Mouse (Mus musculus) heart, postnatal 0 days (tissue): ENCODE measurements at regions not wholly inside any gene's neighbourhood (a gene's known extent, or its start where the extent isn't known, plus 50 kb on each side); places are given as distances from the start of the nearest gene placed in this dataset.

Source experiments
- ATAC-seq: fragments of 200-750 bp; cut with Nextera tagmentation; 2 replicates; pipeline ENCODE4 v1.8.0; 2017; ENCODE audit warnings: low read depth, moderate number of reproducible peaks, moderate library complexity; ENCODE audit not compliant: insufficient read depth
- DNase-seq: peaks from one replicate; pipeline ENCODE4 v3.0.0-alpha.2; 2016; ENCODE audit warnings: low spot score
- H3K27ac ChIP-seq: fragments of 300-500 bp; sonication (generic); 2 replicates; pipeline ENCODE4 v1.5.1; 2014; ENCODE audit warnings: low read depth, mild to moderate bottlenecking
- H3K27me3 ChIP-seq: fragments of 300-500 bp; sonication (generic); 2 replicates; pipeline ENCODE4 v1.6.1; 2014; ENCODE audit warnings: low read length, mixed read lengths; ENCODE audit not compliant: control insufficient read depth, insufficient read depth
- H3K36me3 ChIP-seq: fragments of 300-500 bp; sonication (generic); replicated peaks from 2 replicates; pipeline ENCODE4 v1.6.1; 2014; ENCODE audit warnings: low read length, mixed read lengths; ENCODE audit not compliant: control insufficient read depth, insufficient read depth
- H3K4me1 ChIP-seq: fragments of 300-500 bp; sonication (generic); 2 replicates; pipeline ENCODE4 v1.6.1; 2014; ENCODE audit warnings: antibody characterized with exemption; ENCODE audit not compliant: control insufficient read depth, insufficient read depth
- H3K4me2 ChIP-seq: fragments of 300-500 bp; sonication (generic); 2 replicates; pipeline ENCODE4 v1.6.1; 2014; ENCODE audit warnings: low read depth, mild to moderate bottlenecking, low read length, moderate library complexity
- H3K4me3 ChIP-seq: fragments of 300-500 bp; sonication (generic); 2 replicates; pipeline ENCODE4 v1.5.1; 2014; ENCODE audit warnings: low read depth, low read length
- H3K9ac ChIP-seq: fragments of 300-500 bp; sonication (generic); replicated peaks from 2 replicates; pipeline ENCODE4 v1.6.1; 2014; ENCODE audit warnings: low read depth, low read length, mixed read lengths
- H3K9me3 ChIP-seq: fragments of 300-500 bp; sonication (generic); replicated peaks from 2 replicates; pipeline ENCODE4 v1.6.1; 2016; ENCODE audit warnings: low read length; ENCODE audit not compliant: control insufficient read depth
- CTCF ChIP-seq: IDR thresholded peaks from 2 replicates; pipeline ENCODE4 v1.5.1; 2016; ENCODE audit warnings: antibody characterized with exemption, control low read depth, low read depth
- EP300 ChIP-seq: IDR thresholded peaks from 2 replicates; pipeline ENCODE4 v1.6.1; 2016; ENCODE audit warnings: antibody characterized with exemption, low read depth
- WGBS: fragments of 180-500 bp; shearing (Covaris S2); extraction: QIAGEN DNeasy Blood & Tissue Kit; methylation state at CpG from one replicate; pipeline ENCODE4 v1.1.7; 2014; 5-methylcytosine and 5-hydroxymethylcytosine counted together

DNA sequence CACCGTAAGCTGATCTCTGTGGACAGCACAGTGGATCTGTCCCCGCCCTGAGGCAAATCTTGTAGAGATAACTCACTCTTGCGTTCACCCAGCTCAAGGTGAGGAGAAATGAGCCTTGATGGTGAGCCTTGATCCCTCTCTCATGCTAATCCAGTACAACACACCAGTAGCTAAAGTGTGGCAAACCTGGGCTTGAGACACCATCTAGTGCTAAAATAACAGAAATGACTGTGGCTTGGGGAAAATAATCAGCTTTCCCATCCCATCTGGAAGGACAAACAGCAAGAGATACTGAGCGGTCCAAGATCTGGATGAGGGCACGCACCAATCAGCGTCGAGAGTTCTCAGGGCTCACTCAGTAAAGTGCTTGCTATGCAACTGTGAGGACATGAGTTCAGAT is 50.9 kb upstream of the Cbln4 start:
- H3K4me1 ChIP-seq: no peaks in the 10 kb centered on the region
- H3K4me3 ChIP-seq: no peak overlapping the region
- no peak overlapping the region for H3K27ac ChIP-seq
- H3K9ac ChIP-seq: no peak overlapping the region
- WGBS: 84% methylated on average over 7 of the region's 7 CpGs
- DNase-seq (no peak), ATAC-seq (no peak)
- H3K36me3 ChIP-seq: no peaks in the 10 kb centered on the region
- no peaks in the 10 kb centered on the region for H3K9me3 ChIP-seq
- H3K27me3 ChIP-seq: no peaks in the 10 kb centered on the region
- TF ChIP-seq CTCF (no peak), EP300 (no peak)
- no peak overlapping the region for H3K4me2 ChIP-seq

DNA sequence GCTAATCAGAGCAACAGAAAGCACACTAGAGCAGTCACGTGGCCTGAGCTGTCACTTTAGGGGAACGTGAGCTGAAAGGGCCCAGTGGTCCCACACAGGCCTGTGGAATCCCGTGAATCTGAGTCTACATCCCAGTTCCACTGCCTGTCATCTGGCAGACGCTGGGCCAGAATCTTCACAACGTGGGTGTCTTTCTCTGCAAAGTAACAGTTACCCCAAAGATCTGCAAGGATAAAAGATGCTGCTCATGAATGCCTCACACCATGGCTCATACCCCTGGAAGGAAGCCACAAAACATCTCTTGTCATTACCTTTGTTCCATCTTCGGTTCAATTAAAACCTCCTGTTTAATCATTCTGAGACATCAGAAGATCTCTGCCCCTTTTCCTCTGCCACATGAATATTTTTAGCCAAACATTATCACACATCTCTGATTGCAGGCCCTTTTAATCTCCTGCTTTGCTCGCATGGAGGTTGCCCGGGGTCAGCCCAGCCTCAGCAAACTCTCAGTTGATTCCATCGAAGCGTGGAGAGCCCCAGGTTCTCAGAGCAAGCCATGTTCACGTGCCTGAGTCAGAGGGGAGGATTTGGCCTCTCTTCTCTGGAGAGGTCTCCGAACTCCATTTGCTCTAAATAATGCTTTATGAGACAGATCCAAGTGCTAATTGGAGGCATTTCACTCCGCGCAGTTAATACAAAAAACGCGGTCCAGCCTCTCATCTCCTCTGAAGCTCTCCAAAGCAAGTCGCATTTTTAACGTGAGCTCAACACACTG is 60.8 kb upstream of the Cbln4 start:
- TF ChIP-seq CTCF: no peak
- TF ChIP-seq EP300: no peak
- H3K36me3 ChIP-seq: no peaks in the 10 kb centered on the region

DNA sequence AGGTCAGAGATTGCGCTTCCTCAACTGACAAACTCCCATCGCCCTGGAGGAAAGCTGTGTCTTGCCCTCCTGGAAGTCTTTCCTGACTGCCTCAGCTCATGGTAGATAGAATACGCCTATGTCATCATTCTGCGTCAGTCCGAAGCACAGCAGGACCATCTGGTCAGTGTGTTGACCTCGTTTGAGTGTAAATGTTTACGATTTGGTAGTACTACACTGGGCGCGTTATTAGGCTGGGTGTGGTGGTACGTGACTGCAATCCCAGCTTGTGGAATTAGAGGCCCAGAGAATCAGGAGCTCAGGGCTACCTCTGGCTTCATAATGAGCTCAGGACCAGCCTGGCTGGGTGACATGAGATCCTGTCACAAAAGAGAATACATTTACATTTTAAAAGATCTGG is 62.0 kb upstream of the Cbln4 start:
- H3K9me3 ChIP-seq: no peaks in the 10 kb centered on the region
- H3K4me3 ChIP-seq: no peak overlapping the region
- TF ChIP-seq EP300: no peak
- TF ChIP-seq CTCF: no peak
- H3K27me3 ChIP-seq: no peaks in the 10 kb centered on the region
- H3K4me2 ChIP-seq: no peak overlapping the region
- no peaks in the 10 kb centered on the region for H3K4me1 ChIP-seq
- ATAC-seq (no peak), DNase-seq (no peak)
- H3K36me3 ChIP-seq: no peaks in the 10 kb centered on the region
- WGBS: 58% methylated on average over 10 of the region's 10 CpGs
- H3K27ac ChIP-seq: no peak overlapping the region
- H3K9ac ChIP-seq: no peak overlapping the region

More for the DNA sequence above, 60.8 kb upstream of the Cbln4 start:
- Histone ChIP-seq H3K4me3 (no peak overlapping the region), H3K27ac (no peak overlapping the region), H3K9me3 (no peaks in the 10 kb centered on the region), H3K27me3 (no peaks in the 10 kb centered on the region), H3K4me2 (no peak overlapping the region), H3K4me1 (no peaks in the 10 kb centered on the region), H3K9ac (no peak overlapping the region)
- DNase-seq: no peak
- no peak for ATAC-seq
- 65% methylated on average over 18 of the region's 18 CpGs for WGBS

DNA sequence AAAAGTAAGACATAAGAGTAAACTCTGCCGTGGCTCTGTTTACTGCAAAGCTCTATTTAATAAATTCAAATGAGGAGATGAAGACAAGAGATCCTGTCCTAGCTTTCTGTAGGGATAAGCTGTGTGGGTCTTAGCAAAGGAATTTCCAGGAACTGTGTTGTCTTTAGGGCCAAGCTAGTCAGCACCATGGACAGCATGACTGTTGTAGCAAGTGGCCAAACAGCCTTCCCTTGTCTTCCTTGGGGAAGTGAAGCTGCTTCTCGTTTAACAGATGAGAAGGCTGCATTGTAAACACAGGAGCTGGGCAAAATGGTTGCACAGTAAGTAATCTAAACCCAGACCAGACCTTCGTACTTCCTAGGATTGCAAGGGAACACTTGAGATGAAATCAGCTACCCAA is 67.4 kb upstream of the Cbln4 start:
- no peak for ATAC-seq
- Histone ChIP-seq H3K9me3 (no peaks in the 10 kb centered on the region), H3K27ac (no peak overlapping the region), H3K27me3 (no peaks in the 10 kb centered on the region), H3K4me2 (no peak overlapping the region), H3K4me1 (no peaks in the 10 kb centered on the region), H3K4me3 (no peak overlapping the region), H3K9ac (no peak overlapping the region), H3K36me3 (no peaks in the 10 kb centered on the region)
- WGBS: 40% methylated on average over 3 of the region's 3 CpGs
- TF ChIP-seq EP300 (no peak), CTCF (no peak)
- DNase-seq: peak; percentile 11

DNA sequence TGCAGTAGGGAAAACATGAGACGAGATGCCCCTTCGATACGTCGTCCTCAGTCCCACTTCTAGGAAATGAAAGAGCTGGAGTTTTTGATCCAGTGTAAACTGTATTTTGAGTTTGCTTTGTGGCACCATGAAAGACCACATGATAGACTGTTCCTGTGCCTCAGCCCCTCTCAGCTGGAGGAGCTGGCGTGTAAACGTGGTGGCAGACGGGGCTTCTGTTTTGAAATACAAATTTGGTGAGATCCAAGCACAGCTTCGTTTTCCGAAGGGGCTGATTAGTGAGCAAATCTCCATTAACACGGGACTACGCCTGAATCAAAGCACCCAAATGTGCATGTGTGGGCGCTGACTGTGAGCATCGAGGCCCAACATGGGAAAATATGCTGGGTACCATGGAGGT is 70.4 kb upstream of the Cbln4 start:
- Histone ChIP-seq H3K9ac (no peak overlapping the region), H3K4me3 (no peak overlapping the region), H3K9me3 (no peaks in the 10 kb centered on the region), H3K4me1 (no peaks in the 10 kb centered on the region), H3K27ac (no peak overlapping the region), H3K4me2 (no peak overlapping the region), H3K36me3 (no peaks in the 10 kb centered on the region), H3K27me3 (no peaks in the 10 kb centered on the region)
- DNase-seq (no peak), ATAC-seq (no peak)
- 83% methylated on average over 13 of the region's 13 CpGs for WGBS
- TF ChIP-seq EP300 (no peak), CTCF (no peak)

DNA sequence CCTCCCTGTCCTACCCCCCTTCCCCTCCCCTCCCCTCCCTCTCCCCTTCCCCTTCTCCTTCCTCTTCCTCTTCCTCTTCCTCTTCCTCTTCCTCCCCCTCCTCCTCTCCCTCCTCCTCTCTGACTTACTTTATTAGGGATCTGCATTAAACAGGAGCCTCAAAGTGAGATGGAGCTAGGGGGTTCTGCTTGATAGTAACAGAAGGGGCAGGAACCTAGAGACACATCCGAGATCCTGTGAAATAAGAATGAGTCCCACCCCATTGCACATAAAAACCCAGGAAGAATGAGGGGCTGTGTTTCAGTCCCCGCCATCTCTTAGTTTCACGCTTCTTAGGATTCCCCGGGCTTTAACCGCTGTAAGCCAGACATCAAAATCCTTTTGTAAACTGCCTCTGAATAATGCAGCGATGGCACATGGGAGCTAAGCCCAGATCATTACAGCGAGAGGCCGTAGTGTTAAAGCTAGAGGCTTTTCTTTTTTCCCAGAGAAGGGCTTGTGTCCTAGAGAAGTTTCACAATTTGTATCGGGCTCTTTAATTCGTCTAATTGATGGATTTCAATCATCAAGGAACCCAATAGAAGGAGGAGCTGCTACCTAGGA is 72.4 kb upstream of the Cbln4 start:
- no peak overlapping the region for H3K4me3 ChIP-seq

More for the DNA sequence above, 72.4 kb upstream of the Cbln4 start:
- no peak overlapping the region for H3K9ac ChIP-seq
- no peak overlapping the region for H3K27ac ChIP-seq
- DNase-seq: no peak
- H3K36me3 ChIP-seq: no peaks in the 10 kb centered on the region
- H3K4me2 ChIP-seq: no peak overlapping the region
- H3K4me1 ChIP-seq: no peaks in the 10 kb centered on the region
- TF ChIP-seq CTCF (no peak), EP300 (no peak)
- H3K27me3 ChIP-seq: no peaks in the 10 kb centered on the region
- 69% methylated on average over 10 of the region's 10 CpGs for WGBS
- H3K9me3 ChIP-seq: no peaks in the 10 kb centered on the region
- ATAC-seq: no peak
